Mouse (Mus musculus) hindbrain, embryonic 11.5 days (tissue): ENCODE measurements around the gene Ctse. TPM values are rescaled to one million over a fixed set of nuclear protein-coding genes. Genes with fewer than 3 reads are reported as not detected.

Experiments
- ATAC-seq: fragments of 200-750 bp; cut with Nextera tagmentation; 2 replicates; pipeline ENCODE4 v1.8.0; 2017; ENCODE audit warnings: mild to moderate bottlenecking, moderate TSS enrichment, moderate library complexity; ENCODE audit not compliant: low FRiP score
- DNase-seq: peaks from one replicate; pipeline ENCODE4 v3.0.0-alpha.2; 2015; ENCODE audit warnings: low spot score
- H3K27ac ChIP-seq: fragments of 300-500 bp; sonication (generic); 2 replicates; pipeline ENCODE4 v1.5.1; 2014; ENCODE audit warnings: mild to moderate bottlenecking, low read depth, low read length
- H3K27me3 ChIP-seq: fragments of 300-500 bp; sonication (generic); 2 replicates; pipeline ENCODE4 v1.6.1; 2014; ENCODE audit warnings: mild to moderate bottlenecking, low read length, moderate library complexity, mixed read lengths; ENCODE audit not compliant: control insufficient read depth, insufficient read depth
- H3K36me3 ChIP-seq: fragments of 300-500 bp; sonication (generic); 2 replicates; pipeline ENCODE4 v1.6.1; 2014; ENCODE audit warnings: mild to moderate bottlenecking, low read length, moderate library complexity, mixed read lengths; ENCODE audit not compliant: control insufficient read depth, insufficient read depth
- H3K4me1 ChIP-seq: fragments of 300-500 bp; sonication (generic); replicated peaks from 2 replicates; pipeline ENCODE4 v1.6.1; 2014; ENCODE audit warnings: low read length, mixed read lengths; ENCODE audit not compliant: control insufficient read depth, insufficient read depth
- H3K4me2 ChIP-seq: fragments of 300-500 bp; sonication (generic); replicated peaks from 2 replicates; pipeline ENCODE4 v1.6.1; 2014; ENCODE audit warnings: mild to moderate bottlenecking, low read depth, low read length
- H3K4me3 ChIP-seq: fragments of 300-500 bp; sonication (generic); 2 replicates; pipeline ENCODE4 v1.5.1; 2014; ENCODE audit warnings: low read depth, low read length
- H3K9ac ChIP-seq: fragments of 300-500 bp; sonication (generic); 2 replicates; pipeline ENCODE4 v1.6.1; 2014; ENCODE audit warnings: low read depth, low read length
- H3K9me3 ChIP-seq: fragments of 300-500 bp; sonication (generic); 2 replicates; pipeline ENCODE4 v1.6.1; 2016; ENCODE audit warnings: low read length; ENCODE audit not compliant: control insufficient read depth
- WGBS: fragments of 180-500 bp; shearing (Covaris S2); extraction: QIAGEN DNeasy Blood & Tissue Kit; methylation state at CpG from one replicate; pipeline ENCODE4 v1.1.7; 2014; 5-methylcytosine and 5-hydroxymethylcytosine counted together
- polyA plus RNA-seq: library from polyadenylated mRNA; unstranded; fragments of >200 nt; fragmentation: Nextera tagmentation; extraction: Ambion mirVana; gene quantifications from 2 replicates; pipeline ENCODE4 v1.2.1, GENCODE M21; 2014

The Ctse gene
- polyA plus RNA-seq, 1 experiment from 2014 or later = 0.26 TPM

DNA sequence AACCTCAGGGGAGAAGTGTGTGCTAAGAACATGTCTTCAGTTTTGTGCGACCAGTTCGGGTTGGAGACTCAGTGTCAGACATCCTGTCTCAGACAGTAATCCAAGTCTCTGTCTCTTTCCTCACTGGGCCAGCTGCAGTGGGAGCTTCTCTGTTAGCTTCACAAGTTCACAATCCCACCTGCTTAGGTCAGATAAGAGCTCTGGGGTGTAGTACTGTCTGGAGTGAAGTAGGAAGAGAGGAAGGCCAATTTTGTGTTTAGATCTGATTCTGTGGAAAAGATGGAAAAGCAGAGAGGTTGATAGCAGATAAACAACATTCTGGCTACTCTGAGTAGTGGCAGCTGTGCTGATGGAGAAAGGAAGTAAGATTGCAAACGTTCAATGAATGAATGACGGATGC, 61.5 kb downstream of the Ctse start:
- Histone ChIP-seq H3K27me3 (no peaks in the 10 kb centered on the region), H3K9me3 (no peaks in the 10 kb centered on the region), H3K36me3 (no peaks in the 10 kb centered on the region), H3K9ac (no peak overlapping the region), H3K4me2 (no peak overlapping the region), H3K4me3 (no peak overlapping the region), H3K4me1 (no peaks in the 10 kb centered on the region), H3K27ac (no peak overlapping the region)
- DNase-seq (no peak), ATAC-seq (no peak)
- 89% methylated on average over 4 of the region's 4 CpGs for WGBS

- no peak overlapping the region for H3K27ac ChIP-seq
- no peak overlapping the region for H3K9ac ChIP-seq
- 74% methylated on average over 5 of the region's 5 CpGs for WGBS
- no peaks in the 10 kb centered on the region for H3K4me1 ChIP-seq
- no peaks in the 10 kb centered on the region for H3K36me3 ChIP-seq
- no peak for DNase-seq
- H3K4me2 ChIP-seq = no peak overlapping the region
- no peak for ATAC-seq
- no peak overlapping the region for H3K4me3 ChIP-seq
- H3K27me3 ChIP-seq = no peaks in the 10 kb centered on the region
- H3K9me3 ChIP-seq = no peaks in the 10 kb centered on the region
These were observed 62.3 kb downstream of the Ctse start for GRCm38 (mm10) chr1:131700447-131700846.

DNA sequence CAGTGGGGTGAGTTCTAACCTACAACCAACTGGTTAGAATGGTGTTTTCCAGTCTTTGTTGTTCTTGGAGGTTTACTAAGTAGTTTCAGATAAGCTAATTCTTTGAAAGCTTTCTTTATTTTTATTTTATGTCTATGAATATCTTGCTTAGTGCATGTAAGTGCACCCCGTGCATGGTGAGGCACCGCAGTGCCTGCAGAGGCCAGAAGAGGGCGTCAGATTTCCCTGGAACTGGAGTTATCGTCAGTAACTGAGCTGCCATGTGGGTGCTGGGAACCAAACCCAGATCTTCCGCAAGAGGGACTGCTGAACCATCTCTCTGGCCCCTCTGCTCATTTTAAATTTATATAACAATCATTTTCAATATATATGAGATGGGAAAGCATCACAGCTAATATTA, 63.3 kb downstream of the Ctse start:
- Histone ChIP-seq H3K9me3 (no peaks in the 10 kb centered on the region), H3K36me3 (no peaks in the 10 kb centered on the region), H3K27ac (no peak overlapping the region), H3K4me1 (no peaks in the 10 kb centered on the region), H3K4me2 (no peak overlapping the region), H3K9ac (no peak overlapping the region), H3K27me3 (no peaks in the 10 kb centered on the region), H3K4me3 (no peak overlapping the region)
- WGBS = 83% methylated on average over 5 of the region's 5 CpGs
- ATAC-seq (no peak), DNase-seq (no peak)

DNA sequence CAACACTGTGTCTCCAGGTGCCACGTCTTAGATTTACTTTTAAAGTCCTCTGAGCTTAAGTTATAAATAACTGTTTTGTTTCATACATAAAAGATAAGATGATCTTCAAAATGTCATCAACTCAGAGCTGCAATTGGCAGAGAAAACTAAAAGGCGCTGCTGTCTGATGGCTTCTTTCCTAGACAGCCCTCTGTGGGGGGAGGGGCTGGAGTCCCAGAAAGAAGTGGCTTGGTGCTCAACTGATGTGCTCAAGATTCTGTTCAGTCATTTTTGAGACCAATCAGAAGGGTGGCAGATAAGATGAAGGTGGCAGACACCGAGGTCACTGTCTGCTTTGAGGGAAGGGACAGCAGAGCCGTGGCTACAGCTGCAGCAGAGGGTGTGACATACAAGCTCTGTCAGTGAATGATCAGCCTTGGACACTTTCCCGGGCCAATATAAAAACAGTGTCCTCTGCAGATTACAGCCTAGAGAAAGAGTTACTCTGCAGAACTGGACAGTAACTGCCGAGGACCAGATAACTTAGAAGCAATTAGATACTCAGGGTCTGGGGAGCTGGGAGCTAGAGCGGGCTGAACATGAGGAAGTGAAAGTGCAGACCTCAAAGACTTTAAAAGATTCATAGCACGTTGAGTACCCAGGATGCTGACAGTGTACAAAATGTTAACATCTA, 64.1 kb downstream of the Ctse start:
- no peak overlapping the region for H3K4me3 ChIP-seq
- no peaks in the 10 kb centered on the region for H3K36me3 ChIP-seq
- H3K9me3 ChIP-seq = no peaks in the 10 kb centered on the region
- 77% methylated on average over 8 of the region's 8 CpGs for WGBS
- ATAC-seq (no peak), DNase-seq (no peak)
- no peak overlapping the region for H3K27ac ChIP-seq
- no peaks in the 10 kb centered on the region for H3K27me3 ChIP-seq
- no peak overlapping the region for H3K9ac ChIP-seq
- no peaks in the 10 kb centered on the region for H3K4me1 ChIP-seq
- no peak overlapping the region for H3K4me2 ChIP-seq

DNA sequence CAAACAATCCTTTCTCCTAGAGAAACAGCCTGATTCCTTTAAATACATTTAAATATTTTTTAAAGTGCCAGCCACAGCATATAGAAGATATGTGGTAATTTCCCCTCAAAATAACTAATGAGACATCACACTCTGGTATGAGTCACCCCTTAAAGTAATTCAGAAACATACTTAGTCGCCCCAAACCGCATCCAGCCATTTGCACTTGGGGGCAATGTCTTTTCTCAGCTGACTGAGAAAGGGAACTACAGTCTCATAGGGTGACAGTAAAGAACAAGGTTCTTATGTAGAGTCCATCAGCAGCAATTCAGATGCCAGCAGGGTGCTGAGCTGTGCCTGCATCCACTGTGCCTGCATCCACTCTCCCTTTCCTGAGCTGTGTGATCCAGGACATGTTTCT, 65.4 kb downstream of the Ctse start:
- WGBS = 91% methylated on average over 2 of the region's 2 CpGs
- H3K4me1 ChIP-seq = no peaks in the 10 kb centered on the region
- no peak for ATAC-seq
- no peak overlapping the region for H3K9ac ChIP-seq
- no peak overlapping the region for H3K4me2 ChIP-seq
- no peak overlapping the region for H3K27ac ChIP-seq
- no peak for DNase-seq
- H3K9me3 ChIP-seq = no peaks in the 10 kb centered on the region
- H3K4me3 ChIP-seq = no peak overlapping the region
- H3K36me3 ChIP-seq = no peaks in the 10 kb centered on the region
- no peaks in the 10 kb centered on the region for H3K27me3 ChIP-seq

DNA sequence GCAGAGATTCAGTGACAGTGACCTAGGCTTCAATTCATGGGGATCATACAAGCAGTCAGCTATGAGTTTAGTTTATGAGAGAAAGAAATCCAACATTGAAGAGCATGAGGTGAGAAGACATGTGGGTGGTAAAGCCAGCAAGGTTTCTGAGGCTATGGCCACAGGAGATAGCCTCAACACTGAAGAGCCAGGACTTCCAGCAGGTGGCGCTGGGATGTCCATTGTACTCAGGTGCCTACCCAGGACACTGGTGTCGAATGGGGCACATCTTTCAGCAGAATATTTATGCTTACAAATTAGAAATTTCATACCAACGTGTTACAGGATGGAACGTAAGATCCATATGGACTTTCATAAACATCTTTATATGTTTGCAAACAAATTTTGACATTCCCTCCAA, 70.2 kb downstream of the Ctse start:
- no peaks in the 10 kb centered on the region for H3K9me3 ChIP-seq
- H3K4me2 ChIP-seq = no peak overlapping the region
- no peak overlapping the region for H3K4me3 ChIP-seq
- H3K4me1 ChIP-seq = no peaks in the 10 kb centered on the region
- H3K27me3 ChIP-seq = no peaks in the 10 kb centered on the region
- 19% methylated on average over 4 of the region's 4 CpGs for WGBS
- no peak overlapping the region for H3K9ac ChIP-seq
- no peak overlapping the region for H3K27ac ChIP-seq
- DNase-seq (peak; percentile 58), ATAC-seq (no peak)
- no peaks in the 10 kb centered on the region for H3K36me3 ChIP-seq

DNA sequence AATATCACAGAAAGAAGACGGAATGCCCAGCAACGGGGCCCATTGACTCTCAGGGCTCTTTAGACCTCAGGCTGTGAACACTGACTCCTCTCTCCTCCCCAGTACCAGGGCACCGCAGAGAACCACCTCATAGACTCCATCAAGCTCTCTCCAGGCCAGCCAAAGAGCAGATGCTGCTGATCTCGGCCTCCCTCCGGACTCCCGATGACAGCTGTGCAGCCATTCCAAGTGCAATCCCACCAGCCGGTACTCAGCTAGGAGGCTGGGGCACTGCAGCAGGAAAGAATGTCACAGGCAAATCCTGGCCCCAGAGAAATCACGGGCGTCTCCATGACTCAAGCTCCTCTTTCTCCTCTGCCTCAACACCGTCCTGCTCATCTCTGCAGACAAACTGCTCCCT, 73.4 kb downstream of the Ctse start:
- H3K4me2 ChIP-seq = no peak overlapping the region
- H3K27me3 ChIP-seq = no peaks in the 10 kb centered on the region
- 80% methylated on average over 10 of the region's 10 CpGs for WGBS
- H3K27ac ChIP-seq = no peak overlapping the region
- no peak overlapping the region for H3K9ac ChIP-seq
- ATAC-seq (no peak), DNase-seq (no peak)
- H3K9me3 ChIP-seq = no peaks in the 10 kb centered on the region
- H3K4me3 ChIP-seq = no peak overlapping the region
- no peaks in the 10 kb centered on the region for H3K36me3 ChIP-seq
- no peaks in the 10 kb centered on the region for H3K4me1 ChIP-seq

- H3K9me3 ChIP-seq = no peaks in the 10 kb centered on the region
- WGBS = 44% methylated on average over 2 of the region's 2 CpGs
- H3K4me3 ChIP-seq = no peak overlapping the region
- ATAC-seq (peak; percentile 47; the same call in 1 of the 2 replicates), DNase-seq (peak; percentile 90)
- no peaks in the 10 kb centered on the region for H3K36me3 ChIP-seq
- H3K27me3 ChIP-seq = no peaks in the 10 kb centered on the region
- no peak overlapping the region for H3K9ac ChIP-seq
- H3K4me1 ChIP-seq = no peaks in the 10 kb centered on the region
- no peak overlapping the region for H3K27ac ChIP-seq
- H3K4me2 ChIP-seq = no peak overlapping the region
These were observed 74.3 kb downstream of the Ctse start for GRCm38 (mm10) chr1:131712386-131712785.

DNA sequence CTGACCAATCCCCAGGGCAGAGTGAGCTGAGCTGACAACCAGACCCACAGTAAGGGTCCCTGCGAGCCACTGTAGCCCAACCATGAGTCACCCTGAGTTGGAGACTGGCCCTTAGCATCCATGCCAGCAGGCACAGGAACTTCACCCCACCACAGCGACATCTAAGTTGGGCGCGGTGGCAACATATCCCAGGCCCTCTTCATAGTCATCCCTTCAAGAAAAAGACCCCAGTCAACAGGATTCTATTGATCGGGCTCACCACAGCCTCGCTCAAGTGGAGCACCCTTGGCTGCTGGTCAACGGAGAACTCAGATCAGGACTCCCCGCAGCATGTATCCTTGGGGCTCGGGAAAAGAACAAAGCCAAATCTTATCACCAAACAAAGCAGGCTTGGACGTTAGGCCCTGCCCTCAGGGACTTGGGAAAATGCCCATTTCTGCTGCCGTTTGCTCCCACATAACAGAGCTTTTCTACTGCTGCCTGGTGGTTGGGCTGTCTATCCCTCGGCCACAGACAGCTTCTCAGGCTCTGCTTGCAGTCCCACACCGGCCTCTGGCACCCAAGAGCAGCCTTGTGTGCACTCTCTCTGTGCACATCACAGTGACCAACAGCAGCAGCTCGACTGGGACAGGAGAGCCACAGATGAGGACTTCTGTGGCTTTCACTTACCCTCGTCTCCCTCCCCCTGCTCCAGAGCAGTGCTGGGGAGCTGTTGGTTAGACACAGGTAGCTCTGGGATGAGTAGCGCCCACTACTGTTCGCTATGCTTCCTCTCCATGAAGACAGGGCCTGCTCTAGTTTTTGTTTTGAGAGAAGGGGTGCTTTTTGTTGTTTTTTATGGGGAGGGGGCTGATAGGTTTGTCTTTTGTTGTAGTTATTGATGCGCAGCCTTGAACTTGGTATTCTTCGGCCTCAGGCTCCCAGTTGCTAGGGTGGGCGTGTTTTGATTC, 76.6 kb downstream of the Ctse start:
- no peaks in the 10 kb centered on the region for H3K36me3 ChIP-seq
- no peaks in the 10 kb centered on the region for H3K27me3 ChIP-seq
- no peaks in the 10 kb centered on the region for H3K9me3 ChIP-seq
- 71% methylated on average over 20 of the region's 20 CpGs for WGBS
- no peak overlapping the region for H3K4me2 ChIP-seq
- H3K4me3 ChIP-seq = no peak overlapping the region
- H3K9ac ChIP-seq = no peak overlapping the region
- ATAC-seq (no peak), DNase-seq (no peak)
- no peak overlapping the region for H3K27ac ChIP-seq
- H3K4me1 ChIP-seq = no peaks in the 10 kb centered on the region
